Mouse (Mus musculus) skeletal muscle tissue, adult 2 months (tissue): Measurements from ENCODE around the gene Emcn.

Experiments
- DNase-seq: peaks from one replicate; pipeline ENCODE4 v3.0.0-alpha.2; 2012; ENCODE audit warnings: low read depth, low spot score

The Emcn gene

GRCm38 (mm10) chr3:137395588-137395987 lies 54.7 kb downstream of the Emcn start:
- DNase-seq, result no peak

- DNase-seq, result no peak
Measured at GRCm38 (mm10) chr3:137415451-137416086, 74.7 kb downstream of the Emcn start.

GRCm38 (mm10) chr3:137418636-137419035 lies 77.8 kb downstream of the Emcn start:
- peak; percentile 16 for DNase-seq

GRCm38 (mm10) chr3:137429516-137429915 lies 88.6 kb downstream of the Emcn start:
- no peak for DNase-seq

GRCm38 (mm10) chr3:137464902-137465629 lies 124.2 kb downstream of the Emcn start:
- no peak for DNase-seq

- DNase-seq, result no peak
Measured at GRCm38 (mm10) chr3:137465953-137466352, 125.1 kb downstream of the Emcn start.

GRCm38 (mm10) chr3:137466766-137467165 lies 125.9 kb downstream of the Emcn start:
- no peak for DNase-seq

GRCm38 (mm10) chr3:137467386-137467785 lies 126.5 kb downstream of the Emcn start:
- DNase-seq, result no peak

- DNase-seq, result no peak
Measured at GRCm38 (mm10) chr3:137472145-137472544, 131.3 kb downstream of the Emcn start.

- DNase-seq, result no peak
Measured at GRCm38 (mm10) chr3:137479761-137480339, 139.0 kb downstream of the Emcn start.

GRCm38 (mm10) chr3:137481157-137481556 lies 140.3 kb downstream of the Emcn start:
- DNase-seq, result no peak
